Mouse (Mus musculus): Measurements from ENCODE around the gene Tmem168. TPM values are rescaled to one million over a fixed set of nuclear protein-coding genes. Genes with fewer than 3 reads are reported as not detected.

Tmem168 gene
- total and polyA plus RNA-seq, 3 experiments: 12.0 to 23.0 TPM; not detected in 1

- Histone ChIP-seq H3K27ac (ENCODE audit: control insufficient read depth, low read depth, low read length) (no peak overlapping the region), H3K4me3 (ENCODE audit: control insufficient read depth in 1 of 2, insufficient read depth in 1 of 2, low read depth in 2 of 2, low read length in 2 of 2) (no peak overlapping the region), H3K4me1 (ENCODE audit: control insufficient read depth in 1 of 2, insufficient read depth in 2 of 2, low read length in 2 of 2) (peaks cover 0 to 5% of the 10 kb centered on the region in 2 experiments; a peak in 3 of 4 replicates), H3K9me3 (replicated peaks; ENCODE audit: insufficient read depth, low read length) (no peaks in the 10 kb centered on the region), H3K9ac (ENCODE audit: control insufficient read depth, low read depth, low read length, poor library complexity, severe bottlenecking) (no peak overlapping the region), H3K27me3 (ENCODE audit: control insufficient read depth in 1 of 2, insufficient read depth in 2 of 2, low read length in 2 of 2) (no peaks in the 10 kb centered on the region), H3K36me3 (ENCODE audit: control insufficient read depth in 1 of 2, insufficient read depth in 2 of 2, low read length in 2 of 2) (peaks cover 0 to 5% of the 10 kb centered on the region in 2 experiments; a peak in 3 of 4 replicates), H3K79me2 (ENCODE audit: control insufficient read depth, insufficient read depth, low read length, poor library complexity) (no peaks in the 10 kb centered on the region)
- peak; percentile 21 for DNase-seq (ENCODE audit: low read depth, low spot score)
- TF ChIP-seq CTCF (IDR thresholded peaks at IDR 0.05 in 2 of 3, conservative IDR thresholded peaks at IDR 0.05 in 1 of 3; ENCODE audit: control insufficient read depth in 1 of 3, insufficient read depth in 1 of 3, low read depth in 2 of 3, low read length in 3 of 3, poor library complexity in 1 of 3, severe bottlenecking in 1 of 3) (no peak), TBP (IDR thresholded peaks at IDR 0.05; ENCODE audit: low read depth, low read length) (no peak), CHD1 (IDR thresholded peaks at IDR 0.05; ENCODE audit: low read depth, low read length) (no peak), NRF1 (IDR thresholded peaks at IDR 0.05; ENCODE audit: insufficient read depth, low read depth, low read length, poor library complexity, severe bottlenecking) (no peak), ZNF384 (IDR thresholded peaks at IDR 0.05; ENCODE audit: low read depth, low read length) (no peak), MEF2A (IDR thresholded peaks at IDR 0.05; ENCODE audit: extremely low read depth, insufficient replicate concordance, low read depth, low read length, poor library complexity, severe bottlenecking) (peak; percentile 52; the same call in 1 of the 2 replicates)
Observed at GRCm38 (mm10) chr6:13636582-13636989, 28.7 kb upstream of the Tmem168 start.

- Histone ChIP-seq H3K79me2 (ENCODE audit: control insufficient read depth, insufficient read depth, low read length, poor library complexity) (no peaks in the 10 kb centered on the region), H3K4me1 (ENCODE audit: control insufficient read depth in 1 of 2, insufficient read depth in 2 of 2, low read length in 2 of 2) (peaks cover 0 to 5% of the 10 kb centered on the region in 2 experiments; a peak in 3 of 4 replicates), H3K9ac (ENCODE audit: control insufficient read depth, low read depth, low read length, poor library complexity, severe bottlenecking) (no peak overlapping the region), H3K27me3 (ENCODE audit: control insufficient read depth in 1 of 2, insufficient read depth in 2 of 2, low read length in 2 of 2) (no peaks in the 10 kb centered on the region), H3K27ac (ENCODE audit: control insufficient read depth, low read depth, low read length) (no peak overlapping the region), H3K9me3 (replicated peaks; ENCODE audit: insufficient read depth, low read length) (no peaks in the 10 kb centered on the region), H3K4me3 (ENCODE audit: control insufficient read depth in 1 of 2, insufficient read depth in 1 of 2, low read depth in 2 of 2, low read length in 2 of 2) (no peak overlapping the region), H3K36me3 (ENCODE audit: control insufficient read depth in 1 of 2, insufficient read depth in 2 of 2, low read length in 2 of 2) (peaks cover 0 to 5% of the 10 kb centered on the region in 2 experiments; a peak in 3 of 4 replicates)
- TF ChIP-seq ZC3H11A (IDR thresholded peaks at IDR 0.05; ENCODE audit: low read depth, low read length) (no peak), SMC3 (IDR thresholded peaks at IDR 0.05; ENCODE audit: low read depth, low read length) (no peak), EP300 (IDR thresholded peaks at IDR 0.05; ENCODE audit: low read depth in 1 of 2, low read length in 2 of 2) (no peak), ETS1 (IDR thresholded peaks at IDR 0.05; ENCODE audit: low read depth, low read length) (no peak), MAZ (IDR thresholded peaks at IDR 0.05; ENCODE audit: low read depth, low read length) (no peak), MXI1 (IDR thresholded peaks at IDR 0.05; ENCODE audit: low read depth, low read length) (no peak)
- no peak for DNase-seq (ENCODE audit: low read depth, low spot score)
Observed at GRCm38 (mm10) chr6:13632571-13632970, 24.7 kb upstream of the Tmem168 start.

DNA sequence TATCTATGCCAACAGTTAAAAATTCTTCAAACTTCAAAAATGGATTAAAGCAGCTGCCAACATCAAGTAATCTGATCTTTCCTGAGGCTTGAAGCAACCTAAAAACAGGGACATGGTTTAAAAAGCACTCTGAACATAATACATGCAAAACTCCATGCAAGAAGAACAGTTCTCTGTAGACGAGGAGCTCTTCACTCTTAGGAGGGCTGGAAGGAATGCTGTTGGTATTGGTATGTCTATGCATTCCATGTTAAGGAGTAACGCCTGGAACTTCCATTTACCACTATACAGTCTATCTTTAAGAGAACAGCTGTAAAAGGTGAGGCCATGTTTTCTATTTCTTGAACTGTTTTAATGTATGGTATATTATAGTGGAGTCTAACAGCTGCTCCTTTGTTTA, 22.7 kb upstream of the Tmem168 start:
- Histone ChIP-seq H3K9ac (ENCODE audit: control insufficient read depth, low read depth, low read length, poor library complexity, severe bottlenecking) (no peak overlapping the region), H3K27ac (ENCODE audit: control insufficient read depth, low read depth, low read length) (no peak overlapping the region), H3K9me3 (replicated peaks; ENCODE audit: insufficient read depth, low read length) (no peaks in the 10 kb centered on the region), H3K79me2 (ENCODE audit: control insufficient read depth, insufficient read depth, low read length, poor library complexity) (no peaks in the 10 kb centered on the region), H3K4me3 (ENCODE audit: control insufficient read depth in 1 of 2, insufficient read depth in 1 of 2, low read depth in 2 of 2, low read length in 2 of 2) (no peak overlapping the region), H3K4me1 (ENCODE audit: control insufficient read depth in 1 of 2, insufficient read depth in 2 of 2, low read length in 2 of 2) (no peaks in the 10 kb centered on the region), H3K27me3 (ENCODE audit: control insufficient read depth in 1 of 2, insufficient read depth in 2 of 2, low read length in 2 of 2) (no peaks in the 10 kb centered on the region), H3K36me3 (ENCODE audit: control insufficient read depth in 1 of 2, insufficient read depth in 2 of 2, low read length in 2 of 2) (no peaks in the 10 kb centered on the region; a peak in 1 of 4 replicates)
- TF ChIP-seq MYC (IDR thresholded peaks at IDR 0.05; ENCODE audit: low read depth, low read length) (no peak), ZC3H11A (IDR thresholded peaks at IDR 0.05; ENCODE audit: low read depth, low read length) (no peak), EP300 (IDR thresholded peaks at IDR 0.05; ENCODE audit: low read depth in 1 of 2, low read length in 2 of 2) (no peak), ELF1 (IDR thresholded peaks at IDR 0.05; ENCODE audit: low read depth, low read length) (no peak), USF2 (IDR thresholded peaks at IDR 0.05; ENCODE audit: borderline replicate concordance in 1 of 2, insufficient read depth in 1 of 2, low read depth in 1 of 2, low read length in 2 of 2) (no peak), HCFC1 (IDR thresholded peaks at IDR 0.05; ENCODE audit: low read depth, low read length) (no peak), POLR2AphosphoS2 (IDR thresholded peaks at IDR 0.05; ENCODE audit: low read length) (no peak), TBP (IDR thresholded peaks at IDR 0.05; ENCODE audit: low read depth, low read length) (no peak), MAFK (IDR thresholded peaks at IDR 0.05; ENCODE audit: borderline replicate concordance, low read depth, low read length) (no peak), NELFE (IDR thresholded peaks at IDR 0.05; ENCODE audit: low read depth, low read length) (no peak), CTCF (IDR thresholded peaks at IDR 0.05 in 2 of 3, conservative IDR thresholded peaks at IDR 0.05 in 1 of 3; ENCODE audit: control insufficient read depth in 1 of 3, insufficient read depth in 1 of 3, low read depth in 2 of 3, low read length in 3 of 3, poor library complexity in 1 of 3, severe bottlenecking in 1 of 3) (no peak), ETS1 (IDR thresholded peaks at IDR 0.05; ENCODE audit: low read depth, low read length) (no peak), ZNF384 (IDR thresholded peaks at IDR 0.05; ENCODE audit: low read depth, low read length) (no peak), RCOR1 (IDR thresholded peaks at IDR 0.05; ENCODE audit: low read depth, low read length) (no peak), SIN3A (IDR thresholded peaks at IDR 0.05; ENCODE audit: low read length) (no peak), USF1 (IDR thresholded peaks at IDR 0.05; ENCODE audit: low read depth, low read length) (no peak)
- DNase-seq (ENCODE audit: low read depth, low spot score): no peak
